In the genomic region with DNA sequence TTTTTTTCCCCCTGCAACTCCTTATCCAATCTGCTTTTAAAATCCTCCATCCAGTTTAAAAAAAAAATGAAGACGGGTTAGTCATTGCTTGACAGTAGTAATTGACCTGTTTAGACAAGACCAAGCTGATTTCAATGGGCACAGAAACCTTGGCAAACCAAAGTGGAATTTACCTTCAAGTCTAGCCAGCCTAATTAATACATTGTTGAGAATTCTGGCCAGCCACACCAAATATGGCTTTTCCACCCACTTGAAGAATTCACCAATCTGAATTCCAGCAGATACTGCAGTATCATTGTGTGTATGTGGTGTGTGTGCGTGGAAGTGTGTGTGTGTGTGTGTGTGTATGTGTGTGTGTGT, we compare ENCODE assay signal across 8 mouse cellular contexts.
DNase-seq lines count a peak whose midpoint lies in the region; ATAC-seq and TF ChIP-seq lines count a peak whose summit lies in the region.
"Had no signal": no experiment of that assay in that cellular context is flagged by ENCODE, and none has a peak within 500 bp of the region (broad histone marks: within the 10 kb centered on the region; RNA-seq: fewer than 3 reads in every experiment).

No protein-coding gene starts in this region.

- H3K27me3 ChIP-seq in lung, embryonic 14.5 days (ENCODE audit: insufficient read depth, low read length): no peaks in the 10 kb centered on the region
- peaks cover 36% of the 10 kb centered on the region for H3K27me3 ChIP-seq in forebrain, embryonic 10.5 days (ENCODE audit: poor library complexity, severe bottlenecking)
- no peaks in the 10 kb centered on the region for H3K27me3 ChIP-seq in hindbrain, embryonic 16.5 days (replicated peaks; ENCODE audit: control insufficient read depth, insufficient read depth, low read length)
- H3K27me3 ChIP-seq in neural tube, embryonic 13.5 days: 0 out of 2 replicates have a peak, but pooled peaks cover 4% of the 10 kb centered on the region

- no peak for TF ChIP-seq CTCF in lung, embryonic 14.5 days (IDR thresholded peaks at IDR 0.05; ENCODE audit: low read depth)

- H3K36me3 ChIP-seq in lung, embryonic 14.5 days (ENCODE audit: insufficient read depth): no peaks in the 10 kb centered on the region
- no peaks in the 10 kb centered on the region for H3K36me3 ChIP-seq in forebrain, embryonic 10.5 days (replicated peaks)
- H3K36me3 ChIP-seq in hindbrain, embryonic 16.5 days (ENCODE audit: control insufficient read depth, insufficient read depth, low read length): no peaks in the 10 kb centered on the region
- no peaks in the 10 kb centered on the region for H3K36me3 ChIP-seq in neural tube, embryonic 13.5 days

- peaks cover 12% of the 10 kb centered on the region; the same call in 1 of the 2 replicates for H3K4me1 ChIP-seq in lung, embryonic 14.5 days (ENCODE audit: insufficient read depth)
- peaks cover 27% of the 10 kb centered on the region for H3K4me1 ChIP-seq in forebrain, embryonic 10.5 days
- H3K4me1 ChIP-seq in hindbrain, embryonic 16.5 days (ENCODE audit: control insufficient read depth, insufficient read depth, low read depth, low read length): peaks cover 19% of the 10 kb centered on the region
- peaks cover 23% of the 10 kb centered on the region for H3K4me1 ChIP-seq in neural tube, embryonic 13.5 days (replicated peaks)

- H3K4me3 ChIP-seq in lung, embryonic 14.5 days (ENCODE audit: low read depth, low read length): no peak overlapping the region
- peak overlapping the region; percentile 33 for H3K4me3 ChIP-seq in forebrain, embryonic 10.5 days
- no peak overlapping the region for H3K4me3 ChIP-seq in hindbrain, embryonic 16.5 days (ENCODE audit: low read length)
- no peak overlapping the region for H3K4me3 ChIP-seq in neural tube, embryonic 13.5 days
- H3K4me3 ChIP-seq: myocyte had no signal

- WGBS in lung, embryonic 14.5 days: 43% methylated on average over 2 of the region's 2 CpGs
- 49% methylated on average over 2 of the region's 2 CpGs for WGBS in forebrain, embryonic 10.5 days
- 37% methylated on average over 2 of the region's 2 CpGs for WGBS in hindbrain, embryonic 16.5 days
- 43% methylated on average over 2 of the region's 2 CpGs for WGBS in neural tube, embryonic 13.5 days

- H3K9me3 ChIP-seq in lung, embryonic 14.5 days (ENCODE audit: low read depth, low read length): no peaks in the 10 kb centered on the region
- H3K9me3 ChIP-seq in forebrain, embryonic 10.5 days: no peaks in the 10 kb centered on the region
- H3K9me3 ChIP-seq in hindbrain, embryonic 16.5 days (ENCODE audit: control insufficient read depth, low read length): no peaks in the 10 kb centered on the region
- no peaks in the 10 kb centered on the region for H3K9me3 ChIP-seq in neural tube, embryonic 13.5 days

- DNase-seq in lung, embryonic 14.5 days: peak; percentile 39
- DNase-seq in lung, adult 18-20 months: no peak
- no peak for DNase-seq in forebrain, embryonic 10.5 days (ENCODE audit: extremely low spot score, low spot score)
- no peak for DNase-seq in yolk sac, embryonic 10.5 days (ENCODE audit: low spot score)
- no peak for DNase-seq in frontal cortex, postnatal 14 days (ENCODE audit: low spot score in 2 of 2)

- 0 out of 2 replicates have a peak overlapping the region, but pooled peaks have one; percentile 4 for H3K4me2 ChIP-seq in lung, embryonic 14.5 days
- peak overlapping the region; percentile 49 for H3K4me2 ChIP-seq in hindbrain, embryonic 16.5 days (ENCODE audit: low read length)
- H3K4me2 ChIP-seq in neural tube, embryonic 13.5 days: peak overlapping the region; percentile 37

- H3K9ac ChIP-seq in lung, embryonic 14.5 days: no peak overlapping the region
- H3K9ac ChIP-seq in hindbrain, embryonic 16.5 days (ENCODE audit: low read depth, low read length): peak overlapping the region; percentile 15; the same call in 1 of the 2 replicates
- no peak overlapping the region for H3K9ac ChIP-seq in neural tube, embryonic 13.5 days

- no peak overlapping the region for H3K27ac ChIP-seq in lung, embryonic 14.5 days (ENCODE audit: low read depth)
- H3K27ac ChIP-seq in forebrain, embryonic 10.5 days: peak overlapping the region; percentile 11; the same call in 1 of the 2 replicates
- H3K27ac ChIP-seq in hindbrain, embryonic 16.5 days (ENCODE audit: low read depth, low read length): peak overlapping the region; percentile 67
- peak overlapping the region; percentile 69 for H3K27ac ChIP-seq in neural tube, embryonic 13.5 days (replicated peaks)

- no peak for ATAC-seq in lung, embryonic 14.5 days (ENCODE audit: insufficient read depth)
- peak; percentile 12; the same call in 1 of the 2 replicates for ATAC-seq in hindbrain, embryonic 16.5 days
- no peak for ATAC-seq in neural tube, embryonic 13.5 days (ENCODE audit: low read depth)
